Mouse (Mus musculus) embryonic fibroblast, embryonic 13.5 days (primary cell): ENCODE results near the gene Hsh2d.

Experiments
- CTCF ChIP-seq: IDR thresholded peaks from 2 replicates; pipeline ENCODE4 v1.5.1; 2011; ENCODE audit warnings: mild to moderate bottlenecking, control low read depth, low read length, moderate library complexity, borderline replicate concordance; ENCODE audit not compliant: insufficient read depth
- POLR2A ChIP-seq: IDR thresholded peaks from 2 replicates; pipeline ENCODE4 v1.6.1; 2011; ENCODE audit warnings: low read depth, mild to moderate bottlenecking, control low read depth, low read length, moderate library complexity

DNA sequence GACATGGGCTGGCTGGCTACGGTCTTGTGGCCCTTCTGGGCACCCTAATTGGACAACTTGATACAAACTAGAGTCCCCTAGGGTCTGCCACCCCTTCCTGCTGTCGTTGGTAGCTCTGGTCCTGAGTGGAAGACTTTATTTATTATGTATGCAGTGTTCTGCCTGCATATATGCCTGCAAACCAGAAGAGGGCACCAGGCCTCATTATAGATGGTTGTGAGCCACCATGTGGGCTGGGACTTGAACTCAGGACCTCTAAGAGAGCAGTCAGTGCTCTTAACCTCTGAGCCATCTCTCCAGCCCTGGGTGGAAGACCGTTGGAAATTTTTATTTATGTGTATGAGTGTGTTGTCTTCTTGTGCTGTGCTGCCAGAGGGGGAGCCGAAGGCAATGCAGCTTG, 31.3 kb downstream of the Hsh2d start:
- TF ChIP-seq POLR2A (no peak), CTCF (no peak)
